7 mouse cellular contexts compared by ENCODE assay signal in genomic region chr7:6283451-6284075, GRCm38 (mm10). TPM values are rescaled to one million over a fixed set of nuclear protein-coding genes. Genes with fewer than 3 reads are reported as not detected.
DNase-seq lines count a peak whose midpoint lies in the region; ATAC-seq lines count a peak whose summit lies in the region.

No protein-coding gene starts in this region.

- no peaks in the 10 kb centered on the region for H3K36me3 ChIP-seq in intestine, embryonic 16.5 days (ENCODE audit: control insufficient read depth, insufficient read depth, low read length)
- no peaks in the 10 kb centered on the region for H3K36me3 ChIP-seq in midbrain, embryonic 11.5 days (ENCODE audit: control insufficient read depth, insufficient read depth, low read length)

- no peaks in the 10 kb centered on the region for H3K9me3 ChIP-seq in intestine, embryonic 16.5 days (ENCODE audit: control insufficient read depth, low read length)
- H3K9me3 ChIP-seq in midbrain, embryonic 11.5 days (ENCODE audit: control insufficient read depth, low read length): no peaks in the 10 kb centered on the region

- peaks cover 21% of the 10 kb centered on the region for H3K4me1 ChIP-seq in intestine, embryonic 16.5 days (ENCODE audit: control insufficient read depth, insufficient read depth, low read length)
- peaks cover 10% of the 10 kb centered on the region for H3K4me1 ChIP-seq in midbrain, embryonic 11.5 days (ENCODE audit: control insufficient read depth, insufficient read depth, low read length)

- ATAC-seq in intestine, embryonic 16.5 days: peak; percentile 67
- ATAC-seq in midbrain, embryonic 11.5 days (ENCODE audit: low FRiP score): peak; percentile 69

- peak overlapping the region; percentile 67 for H3K4me3 ChIP-seq in intestine, embryonic 16.5 days (ENCODE audit: low read length)
- H3K4me3 ChIP-seq in midbrain, embryonic 11.5 days (ENCODE audit: low read depth, low read length): peak overlapping the region; percentile 42

- peak; percentile 85 for DNase-seq in adrenal gland, adult 2 months
- DNase-seq in embryo, embryonic 11 days: peak; percentile 90
- peak; percentile 44 to 52 for DNase-seq in gastrocnemius, postnatal 36 days
- peak; percentile 84 to 86 for DNase-seq in left cerebral cortex, postnatal 36 days (ENCODE audit: low spot score in 2 of 2)
- peak; percentile 98 for DNase-seq in midbrain, embryonic 11.5 days (ENCODE audit: low spot score, missing footprints)
- peak; percentile 56 for DNase-seq in skeletal muscle tissue, adult 2 months (ENCODE audit: low read depth, low spot score)

- 1% methylated on average over 23 of the region's 23 CpGs for WGBS in intestine, embryonic 16.5 days
- WGBS in midbrain, embryonic 11.5 days: 1% methylated on average over 23 of the region's 23 CpGs

- peak overlapping the region; percentile 62 for H3K4me2 ChIP-seq in intestine, embryonic 16.5 days (ENCODE audit: low read depth, low read length)
- peak overlapping the region; percentile 55 for H3K4me2 ChIP-seq in midbrain, embryonic 11.5 days

- H3K27me3 ChIP-seq in intestine, embryonic 16.5 days (replicated peaks; ENCODE audit: control insufficient read depth, insufficient read depth, low read length): no peaks in the 10 kb centered on the region
- no peaks in the 10 kb centered on the region for H3K27me3 ChIP-seq in midbrain, embryonic 11.5 days (ENCODE audit: control insufficient read depth, insufficient read depth, low read length)

- peak overlapping the region; percentile 72 for H3K27ac ChIP-seq in intestine, embryonic 16.5 days (ENCODE audit: low read length)
- H3K27ac ChIP-seq in midbrain, embryonic 11.5 days (ENCODE audit: low read depth, low read length): peak overlapping the region; percentile 80

- intact Hi-C loops in gastrocnemius, postnatal 36 days (cut with DNase I): loop anchor here (10.0 kb wide), 1 partner anchor 109 kb away; the partner anchor contains the start of gene Zfp444
- intact Hi-C loops in left cerebral cortex, postnatal 36 days (cut with DNase I): loop anchor here (2.0 to 10.0 kb wide), 4 partner anchors 43 to 1015 kb away; partner anchors contain the start of gene Zfp444

- peak overlapping the region; percentile 78 for H3K9ac ChIP-seq in intestine, embryonic 16.5 days (ENCODE audit: low read depth, low read length)
- H3K9ac ChIP-seq in midbrain, embryonic 11.5 days (ENCODE audit: low read length): peak overlapping the region; percentile 63

RNA-seq across cellular contexts. Expression of gene Zfp667, which starts 2.8 kb away (rescaled TPM):
- total RNA-seq in adrenal gland, adult 2 months (2021): 1 to 10 TPM; 6.5 to 6.6 TPM
- polyA plus RNA-seq in adrenal gland, adult 2 months (2012; rRNA removed): 0.37 and 0.45 TPM in 2 replicates
- 1 to 10 TPM; 3.5 to 3.6 TPM for total RNA-seq in gastrocnemius, postnatal 36 days (2021)
- polyA plus RNA-seq in intestine, embryonic 16.5 days (2015; fragmentation: Nextera tagmentation; extraction: Ambion mirVana): 5.1 and 5.4 TPM in 2 replicates
- 10 to 100 TPM; 10.4 to 11.1 TPM for total RNA-seq in left cerebral cortex, postnatal 36 days (2021)
- polyA plus RNA-seq in midbrain, embryonic 11.5 days (2014; fragmentation: Nextera tagmentation; extraction: Ambion mirVana): 12.0 and 12.9 TPM in 2 replicates

RNA-seq across cellular contexts. Expression of gene Epp13, which starts 31.1 kb away (rescaled TPM):
- not detected for total RNA-seq in adrenal gland, adult 2 months (2021)
- not detected in 2 replicates for polyA plus RNA-seq in adrenal gland, adult 2 months (2012; rRNA removed)
- total RNA-seq in gastrocnemius, postnatal 36 days (2021): not detected
- not detected in 2 replicates for polyA plus RNA-seq in intestine, embryonic 16.5 days (2015; fragmentation: Nextera tagmentation; extraction: Ambion mirVana)
- not detected for total RNA-seq in left cerebral cortex, postnatal 36 days (2021)
- 0.25 TPM in 1 of 2 replicates, not detected in the other for polyA plus RNA-seq in midbrain, embryonic 11.5 days (2014; fragmentation: Nextera tagmentation; extraction: Ambion mirVana)

RNA-seq across cellular contexts. Expression of gene Zfp583, which starts 47.5 kb away (rescaled TPM):
- total RNA-seq in adrenal gland, adult 2 months (2021): 1 to 10 TPM; 2.5 to 3.5 TPM
- polyA plus RNA-seq in adrenal gland, adult 2 months (2012; rRNA removed): 0.52 and 1.5 TPM in 2 replicates
- under 1 TPM; 0.46 to 0.49 TPM for total RNA-seq in gastrocnemius, postnatal 36 days (2021)
- 2.8 and 2.9 TPM in 2 replicates for polyA plus RNA-seq in intestine, embryonic 16.5 days (2015; fragmentation: Nextera tagmentation; extraction: Ambion mirVana)
- 10 to 100 TPM in 1 of 2 experiments, 1 to 10 TPM in 1; 9.0 to 11.2 TPM for total RNA-seq in left cerebral cortex, postnatal 36 days (2021)
- 7.2 and 10.4 TPM in 2 replicates for polyA plus RNA-seq in midbrain, embryonic 11.5 days (2014; fragmentation: Nextera tagmentation; extraction: Ambion mirVana)

RNA-seq across cellular contexts. Expression of gene Gm3854, which starts 60.0 kb away (rescaled TPM):
- total RNA-seq in adrenal gland, adult 2 months (2021): 1 to 10 TPM in 1 of 2 experiments, under 1 TPM in 1; 0.58 to 1.0 TPM
- polyA plus RNA-seq in adrenal gland, adult 2 months (2012; rRNA removed): 0.06 TPM in 1 of 2 replicates, not detected in the other
- total RNA-seq in gastrocnemius, postnatal 36 days (2021): under 1 TPM; 0.18 to 0.32 TPM
- polyA plus RNA-seq in intestine, embryonic 16.5 days (2015; fragmentation: Nextera tagmentation; extraction: Ambion mirVana): 0.95 and 1.3 TPM in 2 replicates
- total RNA-seq in left cerebral cortex, postnatal 36 days (2021): 1 to 10 TPM; 5.4 to 7.8 TPM
- 2.5 and 3.0 TPM in 2 replicates for polyA plus RNA-seq in midbrain, embryonic 11.5 days (2014; fragmentation: Nextera tagmentation; extraction: Ambion mirVana)

Comparison
In these comparisons a context has a peak if more than half of its experiments do, and no peak if none do; other contexts are left out.
1. Peak in every context shown above with its lines: DNase-seq, ATAC-seq, H3K4me3 ChIP-seq and H3K27ac ChIP-seq.
2. DNase-seq: peak in every context shown above with its lines; median percentile 98 in midbrain, embryonic 11.5 days; 90 in embryo, embryonic 11 days; 85 in adrenal gland, adult 2 months; 85 in left cerebral cortex, postnatal 36 days; 56 in skeletal muscle tissue, adult 2 months; 48 in gastrocnemius, postnatal 36 days.